Mouse (Mus musculus): Measurements from ENCODE around the gene Olfr1510.

- TF ChIP-seq SRF (IDR thresholded peaks at IDR 0.05; ENCODE audit: control insufficient read depth, insufficient read length, low read depth), result no peak
- no peak for TF ChIP-seq POLR2A (IDR thresholded peaks at IDR 0.05; ENCODE audit: insufficient read length, low read depth)
- no peak for TF ChIP-seq USF1 (IDR thresholded peaks at IDR 0.05; ENCODE audit: low read depth)
- TF ChIP-seq E2F4 (IDR thresholded peaks at IDR 0.05; ENCODE audit: insufficient read depth), result no peak
- no peak for TF ChIP-seq POLR2AphosphoS2 (IDR thresholded peaks at IDR 0.05; ENCODE audit: insufficient read length, low read depth)
- no peak for TF ChIP-seq CEBPB (IDR thresholded peaks at IDR 0.05; ENCODE audit: insufficient read depth, poor library complexity, severe bottlenecking)
- TF ChIP-seq TCF12 (IDR thresholded peaks at IDR 0.05; ENCODE audit: insufficient read depth, poor library complexity, severe bottlenecking), result no peak
- TF ChIP-seq MAX (IDR thresholded peaks at IDR 0.05; ENCODE audit: low read depth), result no peak
- no peak for TF ChIP-seq MYOD1 (IDR thresholded peaks at IDR 0.05; ENCODE audit: control insufficient read depth in 1 of 3, insufficient read length in 2 of 3, low read depth in 2 of 3)
These were observed 37.0 kb upstream of the Olfr1510 start for GRCm38 (mm10) chr14:52451138-52451537.
